Mouse (Mus musculus) CH12.LX (cell line): Measurements from ENCODE around the gene Got2. TPM values are rescaled to one million over a fixed set of nuclear protein-coding genes. Genes with fewer than 3 reads are reported as not detected.

ENCODE experiments used
- DNase-seq: peaks from one replicate; pipeline ENCODE4 v3.0.0-alpha.2; 2013; ENCODE audit errors: extremely low read depth
- H3K27ac ChIP-seq: 2 replicates; pipeline ENCODE4 v1.5.1; 2012; ENCODE audit warnings: low read depth, mild to moderate bottlenecking, control low read depth, moderate library complexity; ENCODE audit not compliant: insufficient read depth
- H3K27me3 ChIP-seq: replicated peaks from 2 replicates; pipeline ENCODE3; 2012; ENCODE audit warnings: inconsistent platforms
- H3K36me3 ChIP-seq, 2 experiments: replicated peaks in 1 of 2; 2 replicates each; pipeline versions ENCODE3 to v1.6.1; 2012; ENCODE audit warnings: inconsistent platforms in 1 of 2, low read length in 1 of 2, mild to moderate bottlenecking in 1 of 2, mixed read lengths in 1 of 2, moderate library complexity in 1 of 2; ENCODE audit not compliant: control insufficient read depth in 1 of 2, insufficient read depth in 1 of 2
- H3K4me1 ChIP-seq, 2 experiments: 2 replicates each; pipeline ENCODE4 v1.6.1; 2012; ENCODE audit warnings: inconsistent platforms in 1 of 2, moderate library complexity in 1 of 2; ENCODE audit not compliant: insufficient read depth in 2 of 2, control insufficient read depth in 1 of 2
- H3K4me2 ChIP-seq: 2 replicates; pipeline ENCODE4 v1.6.1; 2012; ENCODE audit warnings: low read depth, mild to moderate bottlenecking, control low read depth; ENCODE audit not compliant: poor library complexity, insufficient read depth, severe bottlenecking
- H3K4me3 ChIP-seq, 3 experiments: fragments of 150-350 bp in 1 of 3; sonication (generic) in 1 of 3; replicated peaks in 1 of 3; 2 replicates each; pipeline versions ENCODE3 to v1.5.1; 2011 to 2012; ENCODE audit warnings: low read depth in 2 of 3, low read length in 2 of 3, mild to moderate bottlenecking in 2 of 3, moderate library complexity in 2 of 3, control low read depth in 1 of 3, improper control_type of control experiment in 1 of 3, inconsistent platforms in 1 of 3, mixed read lengths in 1 of 3; ENCODE audit not compliant: poor library complexity in 1 of 3
- H3K79me2 ChIP-seq: replicated peaks from 2 replicates; pipeline ENCODE4 v1.6.1; 2012; ENCODE audit warnings: mild to moderate bottlenecking, moderate library complexity; ENCODE audit not compliant: control insufficient read depth, poor library complexity, insufficient read depth, severe bottlenecking; ENCODE audit errors: extremely low read depth
- H3K9ac ChIP-seq: 2 replicates; pipeline ENCODE4 v1.6.1; 2012; ENCODE audit warnings: low read depth, mild to moderate bottlenecking, control low read depth, moderate library complexity; ENCODE audit not compliant: insufficient read depth
- H3K9me3 ChIP-seq: replicated peaks from 2 replicates; pipeline ENCODE3; 2012; ENCODE audit warnings: low read length, inconsistent platforms, mixed read lengths
- CHD2 ChIP-seq: IDR thresholded peaks from 2 replicates; pipeline ENCODE4 v1.6.1; 2011; ENCODE audit warnings: low read length, improper control_type of control experiment
- IRF4 ChIP-seq: IDR thresholded peaks from 2 replicates; pipeline ENCODE4 v1.6.1; 2014; ENCODE audit warnings: low read depth, mild to moderate bottlenecking, inconsistent platforms, low read length, improper control_type of control experiment
- JUN ChIP-seq: IDR thresholded peaks from 2 replicates; pipeline ENCODE4 v1.6.1; 2011; ENCODE audit warnings: low read depth, mild to moderate bottlenecking, low read length, improper control_type of control experiment, moderate library complexity; ENCODE audit not compliant: insufficient read depth
- JUND ChIP-seq: conservative IDR thresholded peaks from 2 replicates; pipeline ENCODE4 v1.6.1; 2011; ENCODE audit warnings: low read depth, low read length, improper control_type of control experiment
- MAFK ChIP-seq: IDR thresholded peaks from 2 replicates; pipeline ENCODE4 v1.6.1; 2011; ENCODE audit warnings: low read length, improper control_type of control experiment; ENCODE audit not compliant: insufficient replicate concordance
- MAX ChIP-seq: IDR thresholded peaks from 2 replicates; pipeline ENCODE4 v1.6.1; 2011; ENCODE audit warnings: low read length, improper control_type of control experiment
- NELFE ChIP-seq: IDR thresholded peaks from 2 replicates; pipeline ENCODE4 v1.6.1; 2011; ENCODE audit warnings: low read depth, low read length, improper control_type of control experiment
- PAX5 ChIP-seq: IDR thresholded peaks from 2 replicates; pipeline ENCODE4 v1.6.1; 2012; ENCODE audit warnings: low read length, inconsistent platforms, mixed read lengths
- POLR2AphosphoS2 ChIP-seq: IDR thresholded peaks from 2 replicates; pipeline ENCODE4 v1.6.1; 2011; ENCODE audit warnings: low read depth, low read length, improper control_type of control experiment
- SMC3 ChIP-seq: IDR thresholded peaks from 2 replicates; pipeline ENCODE4 v1.6.1; 2011; ENCODE audit warnings: low read depth, low read length, improper control_type of control experiment
- TBP ChIP-seq: conservative IDR thresholded peaks from 2 replicates; pipeline ENCODE4 v1.6.1; 2011; ENCODE audit warnings: low read depth, low read length, improper control_type of control experiment
- UBTF ChIP-seq: IDR thresholded peaks from 2 replicates; pipeline ENCODE4 v1.6.1; 2012; ENCODE audit warnings: low read depth, mild to moderate bottlenecking, inconsistent platforms, low read length, improper control_type of control experiment, moderate library complexity
- USF1 ChIP-seq: IDR thresholded peaks from 2 replicates; pipeline ENCODE4 v1.6.1; 2014; ENCODE audit warnings: low read depth, mild to moderate bottlenecking, inconsistent platforms, low read length, improper control_type of control experiment
- ZKSCAN1 ChIP-seq: IDR thresholded peaks from 2 replicates; pipeline ENCODE4 v1.6.1; 2012; ENCODE audit warnings: low read depth, inconsistent platforms, low read length, improper control_type of control experiment, borderline replicate concordance
- ZNF384 ChIP-seq: IDR thresholded peaks from 2 replicates; pipeline ENCODE4 v1.6.1; 2012; ENCODE audit warnings: low read depth, low read length, improper control_type of control experiment, inconsistent platforms
- dilution Hi-C: fragments of 300-500 bp; cut with MboI; formaldehyde crosslinking; loops from 2 replicates; pipeline ENCODE4 v1.14.3; 2020; ENCODE audit warnings: low sequenced_read_pairs; ENCODE audit not compliant: extremely low pct_unique_long_range_greater_than_20kb, extremely low pct_ligation_motif_present
- in situ Hi-C: fragments of 300-500 bp; cut with MboI; formaldehyde crosslinking; loops from 3 replicates; pipeline ENCODE4 v1.14.3; 2019; ENCODE audit warnings: low sequenced_read_pairs, low pct_ligation_motif_present, low pct_unique_long_range_greater_than_20kb, mixed read lengths
- polyA plus RNA-seq: library from polyadenylated mRNA; unstranded; fragments of >175 nt; gene quantifications from 2 replicates; pipeline ENCODE4 v1.2.1, GENCODE M21; 2012; ENCODE audit warnings: low read depth; ENCODE audit not compliant: insufficient read length
- total RNA-seq, 2 experiments: library from RNA; depleted of rRNA; stranded (reverse); fragments of 300-350 nt in 1 of 2; fragments of >200 nt in 1 of 2; gene quantifications; 2 replicates each; pipeline ENCODE4 v1.2.3; 2012 to 2014

Gene Got2
- total and polyA plus RNA-seq, 3 experiments: 283 to 489 (median 303) TPM

GRCm38 (mm10) chr8:95914905-95915643 is 26.7 kb upstream of the Got2 start (continued):
- TF ChIP-seq SMC3: peak; percentile 76

- Histone ChIP-seq H3K27me3 (no peaks in the 10 kb centered on the region), H3K4me1 (peaks cover 0 to 3% of the 10 kb centered on the region in 2 experiments; a peak in 2 of 4 replicates), H3K27ac (no peak overlapping the region), H3K9me3 (no peaks in the 10 kb centered on the region), H3K9ac (no peak overlapping the region), H3K79me2 (no peaks in the 10 kb centered on the region), H3K4me2 (no peak overlapping the region), H3K36me3 (no peaks in the 10 kb centered on the region), H3K4me3 (no peak overlapping the region)
- dilution Hi-C loops (no loop called here), in situ Hi-C loops (no loop called here)
- DNase-seq: no peak
- no peak for TF ChIP-seq JUN
- no peak for TF ChIP-seq MAX
- TF ChIP-seq ZNF384: no peak
- TF ChIP-seq IRF4: no peak
- no peak for TF ChIP-seq MAFK
Observed at GRCm38 (mm10) chr8:95911240-95911639, 22.9 kb upstream of the Got2 start.

GRCm38 (mm10) chr8:95907885-95908284 is 19.5 kb upstream of the Got2 start:
- no peak overlapping the region for H3K4me3 ChIP-seq
- no peak overlapping the region for H3K4me2 ChIP-seq
- H3K9me3 ChIP-seq: no peaks in the 10 kb centered on the region
- H3K36me3 ChIP-seq: no peaks in the 10 kb centered on the region
- in situ Hi-C loops: loop anchor here (10.0 kb wide), 1 partner anchor 293 kb away; no protein-coding TSS in a partner anchor
- dilution Hi-C loops: no loop called here
- DNase-seq: no peak
- H3K27ac ChIP-seq: no peak overlapping the region
- no peak for TF ChIP-seq USF1
- no peak for TF ChIP-seq TBP
- TF ChIP-seq ZKSCAN1: no peak
- TF ChIP-seq CHD2: no peak
- TF ChIP-seq SMC3: no peak
- TF ChIP-seq POLR2AphosphoS2: no peak
- no peak for TF ChIP-seq JUND
- TF ChIP-seq UBTF: no peak
- TF ChIP-seq NELFE: no peak
- no peak for TF ChIP-seq PAX5
- no peak for TF ChIP-seq MAX
- no peak overlapping the region for H3K9ac ChIP-seq
- peaks cover 5 to 8% of the 10 kb centered on the region in 2 experiments; a peak in 3 of 4 replicates for H3K4me1 ChIP-seq
- no peaks in the 10 kb centered on the region for H3K79me2 ChIP-seq
- no peaks in the 10 kb centered on the region for H3K27me3 ChIP-seq
